Mouse (Mus musculus): ENCODE data around the gene Cdca8. TPM values are rescaled to one million over a fixed set of nuclear protein-coding genes. Genes with fewer than 3 reads are reported as not detected.

Cdca8 gene
- polyA plus RNA-seq, 1 experiment from 2014 or later: 142 TPM

DNA sequence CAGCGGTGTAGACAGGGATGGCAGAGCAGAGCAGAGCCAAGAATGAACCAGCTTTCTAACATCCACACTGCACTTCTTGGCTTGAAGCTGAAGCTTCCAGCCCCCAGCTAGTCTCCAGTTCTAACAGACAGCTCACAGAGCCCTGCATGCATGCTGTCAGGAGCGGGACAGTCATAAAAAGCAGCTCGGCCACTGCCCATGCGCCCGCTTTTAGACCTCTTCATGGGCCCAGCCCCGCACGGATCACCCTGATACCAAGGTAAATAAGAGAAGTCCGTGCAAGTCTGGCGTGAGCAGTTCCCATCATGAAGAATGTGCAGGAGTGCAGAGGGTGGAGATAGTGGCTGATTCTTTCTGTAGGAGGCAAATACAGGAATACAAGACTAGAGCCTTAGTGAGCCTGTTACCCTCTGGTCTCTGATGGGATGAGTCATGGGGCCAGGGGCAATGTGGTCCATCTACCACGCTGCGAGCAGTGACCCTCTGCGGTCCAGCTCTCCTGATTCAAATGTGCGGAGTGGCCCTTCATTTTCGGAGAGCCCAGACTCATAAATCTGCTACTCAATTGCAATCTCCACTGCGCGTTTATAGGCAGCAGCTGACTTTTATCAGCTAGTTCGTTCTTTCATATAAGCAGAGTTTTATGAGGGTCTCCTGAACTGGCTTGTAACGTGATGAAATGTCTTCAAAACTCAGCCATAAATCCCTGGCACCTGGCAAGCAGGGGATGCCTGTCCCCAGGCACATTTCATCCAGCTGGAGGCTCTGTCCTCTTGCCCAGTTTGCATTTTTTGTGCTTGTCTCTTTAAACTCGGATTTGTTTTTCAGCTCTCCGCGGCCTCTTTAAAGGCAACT, 11.3 kb upstream of the Cdca8 start:
- ATAC-seq (ENCODE audit: low read depth) (no peak), DNase-seq (no peak)
- Histone ChIP-seq H3K4me2 (no peak overlapping the region), H3K4me3 (replicated peaks) (no peak overlapping the region), H3K9ac (no peak overlapping the region), H3K27ac (no peak overlapping the region), H3K9me3 (replicated peaks) (no peaks in the 10 kb centered on the region), H3K36me3 (no peaks in the 10 kb centered on the region), H3K4me1 (replicated peaks) (no peaks in the 10 kb centered on the region), H3K27me3 (0 out of 2 replicates have a peak, but pooled peaks cover 3% of the 10 kb centered on the region)
- 74% methylated on average over 21 of the region's 21 CpGs for WGBS (ENCODE audit: insufficient replicate concordance)

DNA sequence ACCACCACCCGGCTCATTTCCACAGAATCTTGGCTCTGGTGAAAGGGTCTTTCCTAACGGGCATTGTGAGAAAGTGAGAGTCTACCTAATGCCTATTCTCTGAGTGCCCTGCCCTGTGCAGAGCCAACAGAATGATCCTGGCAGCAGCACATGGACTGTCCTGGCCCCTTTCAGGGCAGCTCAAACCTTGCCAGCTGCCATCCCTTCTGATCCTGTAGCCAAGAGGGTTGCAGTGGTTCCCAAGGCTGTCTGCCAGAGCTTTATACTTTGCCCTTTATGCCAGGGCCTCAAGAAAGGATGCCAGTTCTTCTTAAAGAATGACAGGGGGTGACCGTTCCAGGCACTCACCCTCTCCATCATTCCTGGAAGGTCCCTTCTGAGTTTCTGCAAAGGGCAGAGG, 10.4 kb upstream of the Cdca8 start:
- no peak overlapping the region for H3K9ac ChIP-seq
- ATAC-seq (ENCODE audit: low read depth) (no peak), DNase-seq (no peak)
- no peaks in the 10 kb centered on the region for H3K4me1 ChIP-seq (replicated peaks)
- no peaks in the 10 kb centered on the region for H3K9me3 ChIP-seq (replicated peaks)
- H3K36me3 ChIP-seq: no peaks in the 10 kb centered on the region
- WGBS (ENCODE audit: insufficient replicate concordance): 52% methylated on average over 3 of the region's 3 CpGs
- H3K27ac ChIP-seq: no peak overlapping the region
- H3K27me3 ChIP-seq: 0 out of 2 replicates have a peak, but pooled peaks cover 3% of the 10 kb centered on the region
- H3K4me2 ChIP-seq: no peak overlapping the region
- H3K4me3 ChIP-seq (replicated peaks): no peak overlapping the region

DNA sequence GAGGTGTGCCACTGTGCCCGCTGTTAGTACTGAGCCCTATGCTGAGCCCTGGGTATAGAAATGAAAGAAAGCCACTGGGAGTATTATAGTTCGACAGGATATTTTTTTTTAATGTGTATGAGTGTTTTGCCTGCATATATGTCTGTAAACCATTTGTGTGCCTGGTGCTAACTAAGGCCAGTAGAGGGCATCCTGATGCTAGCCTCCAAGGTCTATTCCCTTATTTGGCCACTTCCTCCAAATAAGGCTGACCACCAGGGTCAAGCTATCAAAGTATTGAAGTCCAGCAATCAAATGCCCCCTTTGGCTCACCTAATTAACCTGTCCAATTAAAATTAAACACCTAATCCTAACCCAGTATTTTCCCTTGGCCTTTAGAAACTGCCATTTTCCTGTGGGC, 5.8 kb upstream of the Cdca8 start:
- Histone ChIP-seq H3K4me1 (replicated peaks) (no peaks in the 10 kb centered on the region), H3K4me2 (no peak overlapping the region), H3K27me3 (no peaks in the 10 kb centered on the region), H3K27ac (no peak overlapping the region), H3K4me3 (replicated peaks) (no peak overlapping the region), H3K9ac (no peak overlapping the region), H3K36me3 (peaks cover 22% of the 10 kb centered on the region), H3K9me3 (replicated peaks) (no peaks in the 10 kb centered on the region)
- no peak for ATAC-seq (ENCODE audit: low read depth)
- no peak for DNase-seq
- 52% methylated on average over 2 of the region's 2 CpGs for WGBS (ENCODE audit: insufficient replicate concordance)

DNA sequence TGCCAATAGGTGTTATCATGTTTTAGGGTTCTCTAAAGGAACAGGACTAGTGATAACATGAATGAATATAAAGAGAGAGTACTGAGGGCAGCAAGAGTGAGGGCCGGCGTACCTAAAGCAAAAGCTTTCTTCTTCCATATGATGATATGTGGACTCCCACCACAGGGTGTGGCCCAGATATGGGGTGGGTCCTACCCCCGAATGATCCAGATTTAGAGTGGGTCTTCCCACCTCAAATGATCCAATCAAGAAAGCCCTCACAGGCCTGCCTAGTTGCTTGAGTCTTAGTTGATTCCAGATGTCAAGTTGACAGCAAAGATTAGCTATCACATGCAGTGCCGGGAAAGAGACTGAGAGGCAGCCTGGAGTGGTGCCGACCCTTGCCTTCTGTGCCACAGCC, 4.7 kb upstream of the Cdca8 start:
- H3K36me3 ChIP-seq: peaks cover 31% of the 10 kb centered on the region
- DNase-seq (no peak), ATAC-seq (ENCODE audit: low read depth) (no peak)
- 75% methylated on average over 5 of the region's 5 CpGs for WGBS (ENCODE audit: insufficient replicate concordance)
- H3K4me1 ChIP-seq (replicated peaks): no peaks in the 10 kb centered on the region
- no peak overlapping the region for H3K4me2 ChIP-seq
- H3K4me3 ChIP-seq (replicated peaks): no peak overlapping the region
- H3K9me3 ChIP-seq (replicated peaks): no peaks in the 10 kb centered on the region
- H3K27me3 ChIP-seq: no peaks in the 10 kb centered on the region
- H3K9ac ChIP-seq: no peak overlapping the region
- no peak overlapping the region for H3K27ac ChIP-seq

DNA sequence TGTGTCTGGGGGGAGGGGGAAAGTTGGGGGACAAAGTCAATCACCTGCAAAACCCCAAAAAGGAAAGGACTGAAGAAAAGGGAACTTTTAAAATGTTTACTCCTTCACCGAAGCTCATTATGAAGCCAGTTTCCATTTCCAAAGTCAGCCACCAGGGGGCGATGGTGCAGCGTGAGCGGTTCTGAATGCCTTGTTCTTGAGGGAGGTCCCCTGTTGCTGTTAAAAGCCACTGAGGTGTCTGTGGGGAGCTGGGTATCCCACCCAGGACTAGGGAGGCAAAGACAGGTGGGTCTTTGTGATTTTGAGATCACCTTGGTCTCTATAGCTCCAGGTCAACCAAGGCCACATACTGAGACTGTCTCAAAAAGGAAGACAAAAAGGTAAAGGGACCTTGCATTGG, 3.9 kb upstream of the Cdca8 start:
- H3K9me3 ChIP-seq (replicated peaks): no peaks in the 10 kb centered on the region
- no peak overlapping the region for H3K27ac ChIP-seq
- ATAC-seq (ENCODE audit: low read depth): no peak

DNA sequence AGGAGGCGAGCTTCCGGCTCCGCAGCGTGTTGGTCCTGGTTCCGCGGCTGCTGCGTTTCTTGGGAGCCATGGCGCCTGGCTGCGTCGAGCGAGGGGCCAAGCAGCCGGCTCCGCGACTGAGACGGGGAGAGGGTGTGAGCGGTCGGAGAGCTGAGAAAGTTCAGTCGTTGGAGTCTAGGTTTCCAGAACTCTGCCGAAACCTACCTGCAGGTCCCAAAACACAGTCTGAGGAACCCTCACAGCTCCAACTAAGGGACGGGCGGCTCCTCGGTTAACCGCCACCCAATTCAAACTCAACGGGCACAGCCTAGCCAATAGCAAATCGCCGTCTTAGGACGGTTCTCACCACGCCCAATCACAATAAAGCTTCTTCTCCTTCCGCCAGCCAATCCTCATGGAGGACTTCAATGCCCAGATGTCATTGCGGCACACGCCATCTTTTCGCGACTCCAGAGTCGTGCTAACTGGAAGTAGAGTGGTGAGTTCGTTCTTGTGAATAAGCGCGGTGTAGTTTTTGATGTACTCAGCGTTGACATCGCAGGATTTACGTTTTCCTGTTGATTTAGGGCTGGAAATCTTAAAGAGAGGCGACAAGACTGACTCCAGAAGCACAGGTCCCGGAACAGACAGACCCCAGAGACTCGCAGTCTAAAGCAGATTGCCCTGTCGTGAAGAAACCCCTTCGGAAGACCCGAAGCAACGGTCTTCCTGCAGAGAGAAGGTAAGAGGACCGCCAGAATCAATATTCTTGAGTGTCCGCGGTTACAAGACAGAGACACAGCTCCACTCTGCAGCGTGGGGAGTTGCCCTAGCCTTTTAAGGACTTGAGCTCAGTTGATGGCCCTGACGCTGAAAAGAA, 2.3 kb downstream of the Cdca8 start, which contains the start of gene 9930104L06Rik:
Gene 9930104L06Rik (plus strand): TSS at position 436 of the 859 bp plus-strand sequence.
- DNase-seq: peak; percentile 91
- Histone ChIP-seq H3K27me3 (no peaks in the 10 kb centered on the region), H3K4me2 (peak within 1 kb of the TSS; percentile 89), H3K27ac (peak within 1 kb of the TSS; percentile 84), H3K9ac (peak within 1 kb of the TSS; percentile 94), H3K36me3 (peaks cover 37% of the 10 kb centered on the region), H3K9me3 (replicated peaks) (no peaks in the 10 kb centered on the region), H3K4me1 (replicated peaks) (peaks cover 24% of the 10 kb centered on the region), H3K4me3 (replicated peaks) (peak within 1 kb of the TSS; percentile 95)
- WGBS (ENCODE audit: insufficient replicate concordance): under 1% methylated on average over 52 of the region's 52 CpGs
- ATAC-seq (ENCODE audit: low read depth): peak; percentile 98

More for the DNA sequence above, 3.9 kb upstream of the Cdca8 start:
- DNase-seq: peak; percentile 64
- Histone ChIP-seq H3K36me3 (peaks cover 36% of the 10 kb centered on the region), H3K4me3 (replicated peaks) (no peak overlapping the region), H3K4me2 (no peak overlapping the region), H3K4me1 (replicated peaks) (peaks cover 6% of the 10 kb centered on the region), H3K27me3 (no peaks in the 10 kb centered on the region), H3K9ac (no peak overlapping the region)
- 14% methylated on average over 4 of the region's 4 CpGs for WGBS (ENCODE audit: insufficient replicate concordance)

DNA sequence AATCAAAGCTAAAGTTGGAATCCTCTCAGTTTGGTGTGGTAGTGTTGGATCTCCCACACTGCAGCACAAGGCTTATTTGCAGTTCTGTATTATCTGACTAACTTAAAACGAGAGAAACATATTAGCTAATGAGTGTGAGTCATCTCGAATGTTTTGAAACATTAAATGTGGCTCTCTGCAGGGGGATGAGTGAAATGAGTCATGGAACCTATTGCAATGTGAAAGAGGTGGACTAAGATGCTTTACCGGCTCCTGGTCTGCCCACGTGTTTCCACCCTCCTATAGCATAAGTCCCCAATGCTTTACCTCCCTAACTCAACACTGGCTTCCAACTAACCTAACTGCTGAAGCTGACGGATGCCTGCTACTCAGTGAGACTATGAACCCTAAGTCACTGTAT, 11.0 kb downstream of the Cdca8 start:
- DNase-seq (no peak), ATAC-seq (ENCODE audit: low read depth) (no peak)
- Histone ChIP-seq H3K4me2 (no peak overlapping the region), H3K4me1 (replicated peaks) (no peaks in the 10 kb centered on the region), H3K9me3 (replicated peaks) (no peaks in the 10 kb centered on the region), H3K27me3 (no peaks in the 10 kb centered on the region), H3K4me3 (replicated peaks) (no peak overlapping the region), H3K9ac (no peak overlapping the region), H3K27ac (no peak overlapping the region), H3K36me3 (peaks cover 83% of the 10 kb centered on the region)
- 86% methylated on average over 5 of the region's 5 CpGs for WGBS (ENCODE audit: insufficient replicate concordance)

DNA sequence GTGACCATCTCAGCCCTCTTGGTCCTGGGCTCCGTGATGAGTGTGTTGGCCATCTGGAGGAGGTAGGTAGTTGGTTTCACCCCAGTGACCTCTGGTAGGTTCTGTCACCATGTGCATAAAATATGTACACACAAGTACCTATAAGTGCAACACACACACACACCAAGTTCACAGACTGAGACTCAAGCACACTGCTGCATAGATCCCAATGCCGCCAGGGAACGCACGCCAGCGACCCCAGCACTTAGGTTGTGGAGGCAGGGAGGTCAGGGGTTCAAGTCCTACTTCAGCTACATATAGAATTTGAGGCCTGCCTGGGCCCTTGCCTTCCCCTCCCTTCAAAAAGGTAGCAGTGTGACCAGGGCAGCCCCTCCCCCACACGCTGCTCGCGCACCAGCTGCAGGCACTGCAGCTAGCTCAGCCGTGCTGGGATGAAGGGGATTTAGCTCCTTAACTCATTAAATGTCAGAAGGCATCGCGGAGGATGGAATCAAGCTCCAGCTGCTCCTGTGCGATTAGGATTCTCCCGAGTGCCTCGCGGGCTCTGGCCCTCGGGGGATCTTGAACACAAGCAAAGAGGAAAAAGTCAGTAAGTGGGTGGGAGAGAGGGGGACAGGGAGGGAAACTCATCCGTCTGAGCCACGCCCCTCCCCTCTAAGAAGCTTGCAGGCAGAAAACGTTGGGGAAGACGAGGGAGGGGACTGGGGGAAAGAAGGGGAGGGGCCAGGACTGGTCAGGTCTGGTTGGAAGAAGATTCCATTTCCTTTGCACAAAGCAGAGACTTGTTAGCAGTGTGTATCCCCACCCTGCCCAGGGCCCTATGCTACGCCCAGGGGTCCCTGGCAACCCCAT, 32.9 kb downstream of the Cdca8 start:
- Histone ChIP-seq H3K4me2 (peak overlapping the region; percentile 10; the same call in 1 of the 2 replicates), H3K27ac (no peak overlapping the region), H3K27me3 (peaks cover 30% of the 10 kb centered on the region), H3K4me3 (replicated peaks) (no peak overlapping the region), H3K36me3 (no peaks in the 10 kb centered on the region), H3K4me1 (replicated peaks) (no peaks in the 10 kb centered on the region), H3K9ac (no peak overlapping the region), H3K9me3 (replicated peaks) (no peaks in the 10 kb centered on the region)
- ATAC-seq (ENCODE audit: low read depth) (no peak), DNase-seq (no peak)
- WGBS (ENCODE audit: insufficient replicate concordance): 15% methylated on average over 21 of the region's 21 CpGs

DNA sequence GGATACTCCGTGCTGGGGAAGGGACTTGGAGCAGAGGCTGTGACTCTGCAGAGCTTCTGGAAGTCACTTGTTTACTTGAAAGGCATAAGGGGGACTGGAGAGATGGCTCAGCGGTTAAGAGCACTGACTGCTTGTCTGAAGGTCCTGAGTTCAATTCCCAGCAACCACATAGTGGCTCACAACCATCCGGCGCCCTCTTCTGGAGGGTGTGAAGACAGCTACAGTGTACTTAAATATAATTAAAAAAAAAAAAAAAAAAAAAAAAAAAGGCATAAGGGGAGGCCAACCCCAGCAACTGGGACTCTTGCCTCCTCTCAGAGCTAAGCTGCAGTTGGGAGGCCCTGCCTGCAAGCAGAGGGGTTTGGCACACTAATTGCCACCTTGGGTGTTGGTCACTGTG, 33.7 kb downstream of the Cdca8 start:
- peaks cover 31% of the 10 kb centered on the region for H3K27me3 ChIP-seq
- no peaks in the 10 kb centered on the region for H3K9me3 ChIP-seq (replicated peaks)
- no peak overlapping the region for H3K4me3 ChIP-seq (replicated peaks)
- H3K4me2 ChIP-seq: no peak overlapping the region
- WGBS (ENCODE audit: insufficient replicate concordance): 44% methylated on average over 4 of the region's 4 CpGs
- ATAC-seq (ENCODE audit: low read depth): no peak
- H3K4me1 ChIP-seq (replicated peaks): no peaks in the 10 kb centered on the region
- no peak overlapping the region for H3K27ac ChIP-seq
- H3K36me3 ChIP-seq: no peaks in the 10 kb centered on the region
- H3K9ac ChIP-seq: no peak overlapping the region
- no peak for DNase-seq

DNA sequence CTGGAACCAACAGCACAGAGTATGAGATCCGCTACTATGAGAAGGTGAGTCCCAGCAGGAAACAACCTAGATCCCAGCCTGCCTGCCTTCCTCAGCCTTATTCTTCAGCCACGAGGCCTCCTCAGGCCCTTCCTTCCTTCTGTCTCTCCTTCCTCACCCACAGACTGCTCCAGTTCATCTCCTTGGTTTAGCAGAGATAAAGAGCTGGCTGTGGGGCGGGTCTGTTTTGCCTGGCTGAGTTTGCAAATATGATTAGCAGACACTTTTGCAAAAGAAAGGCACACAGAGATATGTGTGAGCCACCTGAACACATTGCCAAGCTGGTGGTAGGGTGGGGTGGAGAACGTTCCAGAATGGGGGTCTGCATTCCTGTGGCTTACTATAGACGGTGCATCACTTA, 39.2 kb downstream of the Cdca8 start:
- peaks cover 12% of the 10 kb centered on the region for H3K4me1 ChIP-seq (replicated peaks)
- no peak overlapping the region for H3K27ac ChIP-seq
- peak; percentile 59 for ATAC-seq (ENCODE audit: low read depth)
- H3K4me3 ChIP-seq (replicated peaks): no peak overlapping the region
- no peaks in the 10 kb centered on the region for H3K36me3 ChIP-seq
- DNase-seq: no peak
- 28% methylated on average over 5 of the region's 5 CpGs for WGBS (ENCODE audit: insufficient replicate concordance)
- no peak overlapping the region for H3K9ac ChIP-seq
- no peaks in the 10 kb centered on the region for H3K9me3 ChIP-seq (replicated peaks)
- H3K4me2 ChIP-seq: peak overlapping the region; percentile 21; the same call in 1 of the 2 replicates
- peaks cover 67% of the 10 kb centered on the region for H3K27me3 ChIP-seq

DNA sequence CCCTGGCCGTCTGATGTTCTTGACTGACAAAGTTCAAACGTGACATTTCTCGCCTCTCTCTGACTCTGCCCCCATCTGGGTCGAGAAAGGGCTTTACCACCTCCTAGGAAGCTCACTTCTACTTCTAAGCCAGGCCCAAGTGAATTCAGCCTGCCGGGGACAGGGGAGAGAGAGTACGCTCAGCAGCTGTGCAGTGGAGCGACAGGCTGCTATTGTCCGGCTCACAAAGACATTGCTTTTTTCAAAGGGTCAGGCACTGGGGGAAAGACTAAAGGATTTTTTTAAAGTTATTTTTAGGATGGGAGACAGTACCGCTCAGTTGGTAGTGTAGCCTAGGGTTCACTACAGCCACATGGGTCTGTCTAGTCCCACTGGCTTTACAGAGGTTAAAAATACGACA, 40.7 kb downstream of the Cdca8 start:
- ATAC-seq (ENCODE audit: low read depth) (no peak), DNase-seq (no peak)
- H3K9me3 ChIP-seq (replicated peaks): no peaks in the 10 kb centered on the region
- no peak overlapping the region for H3K9ac ChIP-seq
- H3K36me3 ChIP-seq: no peaks in the 10 kb centered on the region
- H3K27me3 ChIP-seq: peaks cover 72% of the 10 kb centered on the region
- WGBS (ENCODE audit: insufficient replicate concordance): 64% methylated on average over 10 of the region's 10 CpGs
- H3K4me1 ChIP-seq (replicated peaks): peaks cover 15% of the 10 kb centered on the region
- no peak overlapping the region for H3K4me2 ChIP-seq
- H3K27ac ChIP-seq: no peak overlapping the region
- H3K4me3 ChIP-seq (replicated peaks): no peak overlapping the region
